Mouse (Mus musculus) liver (tissue): ENCODE measurements around the gene 1500009L16Rik.

Experiments used
- DNase-seq: peaks from one replicate; pipeline ENCODE4 v3.0.0-alpha.2; 2020; ENCODE audit warnings: mixed read lengths

Gene 1500009L16Rik

DNA sequence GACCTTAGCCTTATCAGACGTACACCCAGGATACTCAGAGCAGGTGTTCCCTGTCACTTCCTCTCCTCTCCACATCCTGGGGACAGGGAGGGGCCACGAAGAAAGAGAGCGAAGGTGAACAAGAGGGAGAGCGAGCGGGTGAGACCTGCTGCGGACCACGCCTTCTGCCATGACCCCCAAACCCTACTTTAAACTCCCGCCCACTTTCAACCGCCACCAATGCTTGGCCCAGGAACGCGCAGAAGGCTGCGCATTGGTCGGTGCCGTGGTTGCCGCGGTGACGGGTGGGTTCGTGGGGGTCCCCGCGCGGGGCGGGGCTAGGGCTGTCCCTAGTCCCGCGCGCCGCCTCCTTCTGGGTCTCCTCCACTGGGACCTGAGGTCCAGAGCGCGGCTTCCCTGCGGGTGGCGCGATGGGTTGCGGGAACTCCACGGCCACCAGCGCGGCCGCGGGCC lies at the start of gene 1500009L16Rik:
1500009L16Rik (plus strand) TSS at position 287 of the 453 bp plus-strand sequence.
- DNase-seq = peak; percentile 60

DNA sequence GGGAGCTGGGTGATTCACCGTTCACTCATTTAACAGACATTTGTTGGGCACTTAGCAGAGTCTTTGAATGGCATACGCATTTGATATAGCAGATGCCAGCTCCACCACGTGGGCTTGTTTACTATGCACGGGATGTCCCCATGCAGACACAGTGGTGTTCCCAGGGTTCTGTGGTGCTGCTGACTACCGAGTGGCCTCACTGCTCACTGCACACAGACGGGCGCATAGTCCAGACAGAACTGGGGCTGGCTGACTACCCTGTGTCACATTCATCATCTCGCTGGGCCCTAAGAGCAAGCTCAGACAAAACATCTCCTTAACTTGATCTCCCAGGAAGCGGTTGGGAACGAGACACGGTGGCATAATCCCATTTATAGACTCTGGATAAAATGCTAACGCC lies 41.3 kb upstream of the 1500009L16Rik start:
- DNase-seq = no peak

- no peak for DNase-seq
These were observed 34.5 kb upstream of the 1500009L16Rik start for GRCm38 (mm10) chr10:83688215-83688614.

DNA sequence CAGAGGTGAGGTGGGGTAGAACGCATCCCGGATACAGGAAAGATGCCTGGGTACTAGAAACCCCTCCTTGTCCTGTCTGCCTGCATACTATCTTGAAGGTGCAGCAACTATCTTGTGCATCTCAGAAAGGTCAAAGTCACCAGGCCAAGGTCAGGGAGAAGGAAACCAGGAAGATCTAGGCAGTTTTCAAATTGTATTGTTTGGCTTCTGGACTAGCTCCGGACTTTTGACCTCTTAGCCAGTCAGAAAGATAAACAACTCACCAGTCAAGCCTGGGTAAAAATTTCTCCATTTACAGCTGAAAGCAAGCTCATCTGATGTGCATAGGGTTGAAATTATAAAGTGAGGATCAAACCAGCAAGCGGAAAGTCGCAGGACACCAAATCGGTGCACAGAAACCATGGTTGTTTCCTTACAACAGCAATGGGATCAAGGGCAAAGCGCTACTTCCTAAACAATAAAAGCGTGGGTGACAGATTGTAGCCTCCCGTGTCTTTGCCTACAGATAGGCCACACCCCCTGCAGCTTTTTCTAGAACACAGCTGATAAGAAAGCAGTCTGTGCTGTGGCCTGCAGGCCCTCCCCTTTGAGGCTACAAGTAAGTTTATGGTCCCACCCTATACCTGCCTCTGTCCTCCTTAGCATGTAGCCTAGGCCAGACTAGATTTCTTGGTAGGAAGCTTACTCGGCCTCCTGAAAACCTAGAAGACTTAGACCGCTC lies 30.3 kb upstream of the 1500009L16Rik start:
- peak; percentile 5 for DNase-seq

GRCm38 (mm10) chr10:83696226-83696625 lies 26.4 kb upstream of the 1500009L16Rik start:
- DNase-seq = no peak

- no peak for DNase-seq
These were observed 16.0 kb upstream of the 1500009L16Rik start for GRCm38 (mm10) chr10:83706628-83707027.

GRCm38 (mm10) chr10:83709920-83710319 lies 12.7 kb upstream of the 1500009L16Rik start:
- no peak for DNase-seq

DNA sequence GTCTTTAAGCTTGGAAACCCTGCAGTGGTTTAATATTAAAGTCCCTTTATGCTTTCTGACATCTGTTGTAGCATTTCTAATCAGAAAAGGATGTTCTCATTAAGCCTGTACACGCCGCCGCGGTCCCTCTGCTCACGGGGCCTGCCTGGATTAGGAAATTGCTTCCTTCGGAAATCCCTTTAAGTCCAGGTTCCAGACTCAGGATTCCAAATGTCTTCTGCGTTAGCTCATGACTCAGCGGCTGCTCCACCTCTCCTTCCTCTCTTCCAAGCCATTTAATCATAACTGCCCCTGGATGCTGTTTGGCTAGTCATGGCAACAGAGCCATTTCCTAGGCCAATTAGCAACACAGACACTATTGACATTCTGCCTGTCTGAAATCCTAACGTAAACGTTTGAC lies 10.9 kb upstream of the 1500009L16Rik start:
- no peak for DNase-seq

GRCm38 (mm10) chr10:83718855-83719474 lies 3.7 kb upstream of the 1500009L16Rik start:
- no peak for DNase-seq

DNA sequence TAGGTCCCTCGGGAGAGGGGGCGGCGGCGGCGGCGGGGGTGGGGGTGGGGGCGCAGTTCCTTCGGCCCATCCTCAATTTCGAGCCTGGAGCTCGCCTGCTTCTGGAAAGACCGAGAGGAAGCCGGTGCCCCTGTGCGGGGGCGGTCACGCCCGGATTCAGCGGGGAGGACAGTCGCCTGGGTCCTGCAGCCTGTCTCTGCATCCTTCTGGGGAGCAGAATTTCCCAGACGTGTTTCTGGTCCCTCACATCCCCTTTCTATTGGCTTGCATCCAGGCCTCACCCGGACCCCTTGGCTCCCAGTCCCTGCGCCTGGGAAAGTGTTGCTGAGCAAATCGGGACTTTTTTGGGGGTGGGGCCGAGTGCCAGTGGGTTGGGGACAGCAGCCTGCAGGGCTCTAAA lies 390 bp downstream of the 1500009L16Rik start:
- DNase-seq = peak; percentile 7

DNA sequence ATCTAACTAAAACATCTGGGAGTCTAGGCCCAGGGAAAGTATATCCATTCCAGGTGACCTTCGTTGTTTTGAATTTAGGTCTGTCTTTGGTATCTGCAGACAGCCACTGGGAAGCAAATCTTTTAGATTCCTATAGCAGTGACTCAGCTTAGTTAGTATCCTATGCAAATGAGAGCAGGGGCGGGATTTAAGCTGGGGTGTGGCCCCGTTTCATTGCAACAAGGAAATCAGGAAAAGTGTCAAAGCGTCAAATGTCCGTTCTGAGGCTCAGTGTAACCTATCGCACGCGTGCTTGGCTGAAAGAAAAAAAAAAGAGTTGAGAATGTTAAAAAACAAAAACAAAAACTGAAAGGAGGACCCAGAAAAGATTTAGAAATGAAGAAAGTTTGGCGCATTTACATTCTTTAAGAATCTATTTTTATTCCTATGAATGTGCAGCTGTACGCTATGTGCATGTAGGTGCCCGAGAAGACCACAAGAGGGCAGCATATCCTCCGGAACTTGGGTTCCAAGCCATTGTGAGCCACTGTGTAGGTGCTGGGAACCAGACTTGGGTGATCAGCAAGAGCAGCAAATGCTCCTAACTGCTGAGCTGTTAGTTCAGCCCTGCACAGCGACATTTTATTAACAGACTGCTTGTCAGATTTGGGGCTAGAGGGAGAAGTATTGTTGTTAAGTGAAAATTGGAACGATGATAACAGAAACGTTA lies 1.8 kb downstream of the 1500009L16Rik start:
- no peak for DNase-seq

DNA sequence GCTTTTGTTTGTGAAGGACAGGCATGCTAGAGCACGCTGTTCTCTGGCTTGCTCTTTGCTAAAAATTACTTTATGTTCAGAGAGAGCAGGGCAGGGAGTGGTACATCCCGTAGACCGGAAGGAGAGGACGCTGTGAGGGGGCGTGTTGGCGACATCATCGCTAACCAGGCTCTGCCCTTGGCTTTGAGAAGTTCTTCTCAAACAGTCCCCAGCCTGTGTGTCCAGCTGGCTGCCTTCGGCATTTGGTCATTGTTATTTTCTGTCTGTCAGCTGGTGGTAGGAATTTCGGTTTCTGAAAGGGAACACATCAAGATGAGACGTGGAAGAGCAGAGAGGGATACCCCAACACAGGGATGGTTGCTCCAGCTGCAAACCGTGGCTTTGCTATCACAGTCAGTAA lies 3.5 kb downstream of the 1500009L16Rik start:
- DNase-seq = no peak

- no peak for DNase-seq
These were observed 5.2 kb downstream of the 1500009L16Rik start for GRCm38 (mm10) chr10:83727846-83728245.

- DNase-seq = no peak
These were observed 5.9 kb downstream of the 1500009L16Rik start for GRCm38 (mm10) chr10:83728529-83728928.

GRCm38 (mm10) chr10:83729076-83729475 lies 6.4 kb downstream of the 1500009L16Rik start:
- DNase-seq = no peak

- peak; percentile 79 for DNase-seq
These were observed 6.8 kb downstream of the 1500009L16Rik start for GRCm38 (mm10) chr10:83729492-83729891.

DNA sequence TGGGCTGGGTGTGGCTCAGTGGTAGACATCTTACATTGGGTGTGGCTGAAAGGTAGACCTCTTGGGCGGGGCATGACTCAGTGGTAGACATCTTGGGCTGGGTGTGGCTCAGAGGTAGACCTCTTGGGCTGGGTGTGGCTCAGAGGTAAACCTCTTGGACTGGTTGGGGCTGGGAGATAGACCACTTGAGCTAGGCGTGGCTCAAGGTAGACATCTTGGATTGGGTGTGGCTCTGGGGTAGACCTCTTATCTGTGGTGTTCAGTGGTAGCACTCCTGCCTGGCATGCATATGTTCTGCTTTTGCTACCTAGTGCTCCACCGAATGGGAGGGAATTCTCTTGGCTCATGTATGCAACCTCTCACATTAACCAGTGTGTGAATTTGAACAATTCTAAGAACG lies 11.1 kb downstream of the 1500009L16Rik start:
- DNase-seq = no peak

DNA sequence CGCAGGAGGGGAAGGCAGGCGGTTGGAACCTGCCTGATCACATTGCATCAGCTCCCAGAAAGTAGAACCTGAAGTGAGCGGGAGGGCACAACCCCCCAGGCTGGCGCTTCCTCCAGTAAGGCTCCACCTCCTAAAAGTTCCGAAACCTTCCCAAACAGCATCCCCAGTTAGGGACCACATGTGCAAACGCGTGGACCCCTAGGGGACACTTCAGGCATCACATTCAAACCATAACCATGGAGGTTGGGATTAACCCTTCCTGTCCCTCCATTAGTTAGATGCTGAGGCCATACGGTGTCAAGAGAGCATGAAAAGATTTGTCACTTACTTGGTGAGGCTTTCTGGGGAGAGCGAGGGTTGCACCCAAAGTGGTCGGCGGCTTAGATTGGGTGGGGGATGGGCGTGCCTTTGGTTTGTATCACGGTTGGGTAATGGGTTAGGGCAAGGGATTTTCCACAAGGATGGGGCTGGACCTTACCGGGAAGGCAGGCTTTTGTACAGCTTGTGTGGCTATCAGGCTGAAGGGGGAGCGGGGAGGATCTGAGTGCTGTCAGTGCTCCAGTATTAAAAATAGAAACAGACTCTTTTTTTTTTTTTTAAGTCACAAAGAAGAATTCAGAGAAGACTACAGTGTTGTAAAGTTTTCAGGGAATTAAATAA lies 16.5 kb downstream of the 1500009L16Rik start:
- DNase-seq = no peak

GRCm38 (mm10) chr10:83744656-83745055 lies 22.0 kb downstream of the 1500009L16Rik start:
- DNase-seq = no peak

DNA sequence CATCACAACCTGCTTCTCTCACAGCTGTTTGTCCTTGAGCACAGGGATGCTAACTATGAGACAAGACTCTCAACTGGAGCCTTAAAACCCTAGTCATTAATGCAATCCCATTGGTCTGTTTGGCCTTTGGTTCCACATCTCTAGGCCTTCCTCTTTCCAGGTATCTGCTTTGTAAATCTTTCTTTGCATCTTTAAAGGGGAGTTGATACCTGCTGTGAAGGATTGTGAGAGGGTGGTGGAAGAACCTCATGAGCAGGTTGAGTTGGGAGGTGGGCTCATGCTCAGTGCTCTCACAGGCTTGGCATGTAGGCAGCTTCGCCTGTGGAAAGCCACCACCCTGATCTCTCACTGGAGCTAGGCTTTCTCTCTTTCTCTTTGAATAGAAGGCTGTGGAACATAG lies 30.4 kb downstream of the 1500009L16Rik start:
- no peak for DNase-seq

- DNase-seq = no peak
These were observed 34.8 kb downstream of the 1500009L16Rik start for GRCm38 (mm10) chr10:83757343-83757962.

DNA sequence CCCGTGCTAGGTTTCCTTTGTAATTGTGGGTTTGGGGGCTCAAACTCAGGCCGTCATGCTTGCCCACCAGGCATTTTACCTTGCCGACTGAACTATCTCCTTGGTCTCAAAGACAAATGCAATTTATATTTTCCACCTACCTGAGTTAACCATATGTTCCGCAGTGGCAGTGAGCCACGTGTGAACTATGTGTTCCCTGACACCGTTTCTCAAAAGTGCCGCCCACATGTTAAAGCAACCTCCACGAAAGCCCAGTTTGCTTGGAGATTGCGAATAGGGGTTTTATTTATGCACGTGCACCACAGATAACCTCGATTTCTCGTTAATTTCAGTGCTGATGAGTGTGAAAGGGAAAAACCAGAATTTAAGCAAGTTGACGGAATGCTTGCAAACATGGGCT lies 36.1 kb downstream of the 1500009L16Rik start:
- DNase-seq = no peak

DNA sequence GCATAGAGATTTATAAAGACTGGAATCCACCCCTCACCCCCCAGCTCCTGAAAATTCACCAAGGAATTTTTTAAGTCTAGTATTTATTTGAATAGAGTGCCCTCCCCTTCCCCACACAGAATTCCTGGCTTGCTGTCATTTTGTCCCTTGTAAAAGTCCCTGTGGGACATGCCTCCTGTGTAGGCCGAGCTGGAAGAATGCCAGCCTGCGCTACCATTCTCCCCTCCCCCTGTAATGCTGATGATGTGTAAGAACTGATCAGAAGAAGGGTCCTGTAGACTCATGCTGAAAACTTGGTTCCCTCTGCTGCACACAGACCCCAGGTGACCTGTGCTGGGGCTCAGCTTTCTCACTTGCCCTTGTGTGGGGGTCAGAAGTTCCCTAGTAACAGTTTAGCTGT lies 37.9 kb downstream of the 1500009L16Rik start:
- DNase-seq = no peak
